Mouse (Mus musculus) splenic B cell, adult 2 months (primary cell): ENCODE measurements around the gene Wdr83.
"Not testable (repeated sequence)": the region's sequence is repeated elsewhere in the genome, so short reads cannot be mapped to it uniquely, and the experiment has no call there.

ENCODE experiments used
- DNase-seq: peaks from one replicate; pipeline ENCODE4 v3.0.0-alpha.2; 2011; ENCODE audit warnings: low read depth, low spot score
- H3K27me3 ChIP-seq: 2 replicates; pipeline ENCODE4 v1.6.1; 2012; ENCODE audit warnings: mild to moderate bottlenecking, low read length, moderate library complexity, mixed read lengths; ENCODE audit not compliant: control insufficient read depth, poor library complexity, insufficient read depth, severe bottlenecking
- H3K36me3 ChIP-seq: 2 replicates; pipeline ENCODE4 v1.6.1; 2012; ENCODE audit warnings: mild to moderate bottlenecking, low read length, moderate library complexity, mixed read lengths; ENCODE audit not compliant: control insufficient read depth, poor library complexity, insufficient read depth, severe bottlenecking

Wdr83 gene

GRCm38 (mm10) chr8:85081216-85081555 lies at the start of gene Wdr83:
TSS of gene Wdr83 (minus strand) at chr8:85081306.
- no peaks in the 10 kb centered on the region; the same call in 1 of the 2 replicates for H3K36me3 ChIP-seq
- peak; percentile 82 for DNase-seq

GRCm38 (mm10) chr8:85123691-85124090 lies 42.6 kb upstream of the Wdr83 start:
- Histone ChIP-seq H3K36me3 (no peaks in the 10 kb centered on the region), H3K27me3 (no peaks in the 10 kb centered on the region)
- DNase-seq = no peak

More at GRCm38 (mm10) chr8:85081216-85081555, at the start of gene Wdr83:
- no peaks in the 10 kb centered on the region for H3K27me3 ChIP-seq

DNA sequence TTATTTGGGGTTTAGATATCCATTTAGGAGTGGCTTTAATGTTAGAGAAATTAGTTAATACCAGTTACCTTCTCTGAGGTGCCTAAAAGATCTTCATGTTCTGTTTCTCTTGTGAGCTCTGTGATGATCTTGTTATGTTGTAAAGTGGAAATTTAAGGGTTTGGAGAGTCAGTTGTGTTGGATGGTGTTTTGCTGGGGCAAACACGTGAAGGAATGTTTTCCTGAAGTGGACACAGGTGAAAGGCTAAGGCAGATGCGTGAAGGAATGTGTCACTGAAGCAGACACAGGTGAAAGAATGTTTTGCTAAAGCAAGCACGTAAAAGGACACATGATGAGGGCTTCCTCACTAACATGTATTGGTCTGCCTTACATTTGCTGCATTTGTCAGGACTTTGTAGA lies 41.9 kb upstream of the Wdr83 start, which contains the start of gene Zfp791:
Gene Zfp791 (minus strand): TSS at position 101 of the 400 bp plus-strand sequence.
- no peaks in the 10 kb centered on the region for H3K36me3 ChIP-seq
- DNase-seq = no peak
- H3K27me3 ChIP-seq = no peaks in the 10 kb centered on the region

DNA sequence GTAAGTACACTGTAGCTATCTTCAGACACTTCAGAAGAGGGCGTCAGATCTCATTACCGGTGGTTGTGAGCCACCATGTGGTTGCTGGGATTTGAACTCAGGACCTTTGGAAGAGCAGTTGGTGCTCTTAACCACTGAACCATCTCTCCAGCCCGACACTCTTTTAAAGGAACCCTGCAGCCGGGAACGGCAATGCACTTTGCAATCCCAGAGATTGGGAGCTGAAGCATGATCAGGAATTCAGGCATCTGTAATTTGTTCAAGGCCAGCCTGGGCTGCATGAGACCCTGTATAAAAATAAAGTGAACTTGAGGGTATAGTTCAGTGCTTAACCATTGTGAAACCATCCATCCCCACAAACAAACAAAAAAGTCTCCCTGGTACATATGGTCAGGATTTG lies 39.1 kb upstream of the Wdr83 start:
- not testable (repeated sequence) for DNase-seq, H3K36me3 ChIP-seq

DNA sequence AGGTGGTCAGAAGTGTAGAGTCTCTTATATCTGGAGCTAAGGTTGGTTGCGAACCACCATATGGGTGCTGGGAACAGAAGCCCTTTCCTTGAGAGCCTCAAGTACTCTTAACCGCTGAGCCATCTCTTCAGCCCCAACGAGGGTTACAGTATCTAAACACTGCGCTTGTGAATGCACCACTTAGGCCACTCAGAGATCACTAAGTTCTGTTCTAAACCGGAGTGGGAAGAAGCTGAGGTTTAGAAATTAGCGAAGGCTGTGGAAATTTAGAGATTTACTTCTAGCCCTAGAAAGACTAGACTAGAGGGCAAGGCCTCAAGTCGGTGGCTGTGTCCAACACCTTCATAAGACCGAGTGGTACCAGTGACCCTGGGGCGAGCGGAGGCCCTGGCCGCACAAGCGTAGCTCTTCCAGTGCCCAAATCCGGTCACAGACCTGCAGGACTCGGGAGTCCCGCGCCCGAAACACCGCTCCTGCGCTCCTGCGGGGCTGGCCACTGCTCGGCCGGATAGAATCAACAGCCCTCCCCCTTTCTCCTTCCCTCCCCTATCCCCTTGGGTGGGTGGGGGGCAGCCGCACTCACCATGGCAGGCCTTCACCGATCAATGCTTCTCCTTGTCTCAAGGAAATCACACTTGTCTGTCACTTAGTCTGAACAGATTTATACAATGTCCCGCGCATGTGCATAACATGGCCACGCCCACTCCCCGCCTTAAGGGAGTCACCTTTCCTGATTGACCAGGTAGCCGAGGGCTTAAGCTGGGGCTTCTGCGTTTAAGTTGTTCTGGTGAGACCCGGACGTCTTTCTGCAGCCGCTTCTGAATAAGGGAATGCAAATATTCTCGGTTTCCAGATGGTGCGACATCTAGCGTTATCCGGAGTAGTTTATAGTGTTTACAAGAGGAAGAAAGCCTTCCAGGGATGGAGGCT lies 38.2 kb upstream of the Wdr83 start:
- DNase-seq = peak; percentile 59
- no peaks in the 10 kb centered on the region for H3K27me3 ChIP-seq
- H3K36me3 ChIP-seq = no peaks in the 10 kb centered on the region

More for the DNA sequence above, 39.1 kb upstream of the Wdr83 start:
- not testable (repeated sequence) for H3K27me3 ChIP-seq

DNA sequence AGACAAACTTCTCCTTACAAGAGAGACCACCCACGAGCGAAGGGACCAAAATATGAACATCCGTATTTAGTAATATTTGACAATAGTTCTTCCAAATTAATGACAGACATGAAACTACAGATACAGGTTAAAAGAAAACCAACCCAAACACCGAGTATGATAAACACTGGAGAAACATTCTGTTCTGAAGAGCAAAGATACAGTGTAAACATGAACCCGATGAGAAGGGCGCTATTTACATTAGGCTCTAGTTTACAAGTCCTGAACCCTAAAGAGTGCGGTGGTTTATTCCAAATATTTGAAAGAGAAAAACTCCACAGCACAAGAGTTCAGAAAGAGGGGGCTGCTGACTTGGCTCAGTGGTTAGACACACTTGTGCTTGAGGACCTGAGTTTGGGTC lies 35.9 kb upstream of the Wdr83 start:
- no peaks in the 10 kb centered on the region for H3K27me3 ChIP-seq
- DNase-seq = no peak
- no peaks in the 10 kb centered on the region for H3K36me3 ChIP-seq

DNA sequence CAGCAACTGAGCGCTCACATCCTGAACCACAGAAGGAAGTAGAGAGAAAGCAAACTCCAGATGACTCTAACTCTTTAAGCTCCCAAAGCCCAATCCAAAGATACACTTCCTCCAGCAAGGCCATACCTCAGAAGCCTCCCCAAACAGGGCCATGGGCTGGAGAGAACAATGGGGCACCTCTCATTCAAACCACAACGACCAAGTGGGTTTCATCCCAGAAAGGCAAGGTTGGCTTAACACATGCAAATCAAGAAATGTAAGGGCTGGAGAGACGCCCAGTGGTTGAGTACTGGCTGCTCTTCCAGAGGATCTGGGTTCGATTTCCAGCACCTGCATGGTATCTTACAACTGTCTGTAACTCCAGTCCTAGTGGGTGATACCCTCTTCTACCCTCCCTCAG lies 34.4 kb upstream of the Wdr83 start:
- DNase-seq = no peak
- no peaks in the 10 kb centered on the region for H3K27me3 ChIP-seq
- H3K36me3 ChIP-seq = no peaks in the 10 kb centered on the region

GRCm38 (mm10) chr8:85113241-85113640 lies 32.1 kb upstream of the Wdr83 start:
- Histone ChIP-seq H3K36me3 (no peaks in the 10 kb centered on the region), H3K27me3 (no peaks in the 10 kb centered on the region)
- no peak for DNase-seq

DNA sequence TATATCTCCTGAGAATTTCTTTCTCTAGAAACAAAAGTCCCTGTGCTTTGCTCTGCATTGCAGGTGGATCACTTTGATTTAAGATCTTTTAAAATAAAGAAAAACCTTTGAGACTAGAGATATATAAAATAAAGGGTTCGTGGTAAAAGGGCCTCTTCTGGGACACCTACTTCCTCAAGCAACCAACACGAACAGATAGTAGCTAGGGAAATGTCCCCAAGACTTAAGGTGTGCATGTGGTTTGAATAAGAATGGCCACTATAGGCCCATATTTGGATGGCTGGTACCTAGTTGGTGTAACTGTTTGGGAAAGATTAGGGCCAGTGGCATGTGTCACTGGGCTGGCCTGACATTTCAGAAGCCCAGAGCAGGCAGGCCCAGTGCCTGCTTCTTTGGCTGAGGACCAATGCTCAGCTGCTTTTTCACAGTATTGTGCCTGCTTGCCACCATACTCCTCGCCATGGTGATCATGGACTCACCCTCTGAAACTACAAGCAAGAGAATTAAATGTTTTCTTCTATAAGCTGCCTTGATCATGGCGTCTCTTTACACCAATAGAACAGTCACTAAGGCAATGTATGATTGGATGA lies 19.1 kb upstream of the Wdr83 start:
- Histone ChIP-seq H3K27me3 (no peaks in the 10 kb centered on the region), H3K36me3 (no peaks in the 10 kb centered on the region; the same call in 1 of the 2 replicates)
- DNase-seq = no peak

- Histone ChIP-seq H3K27me3 (no peaks in the 10 kb centered on the region), H3K36me3 (peaks cover 8% of the 10 kb centered on the region)
- no peak for DNase-seq
Measured at GRCm38 (mm10) chr8:85096850-85097249, 15.7 kb upstream of the Wdr83 start.

- Histone ChIP-seq H3K36me3 (peaks cover 8% of the 10 kb centered on the region), H3K27me3 (no peaks in the 10 kb centered on the region)
- DNase-seq = no peak
Measured at GRCm38 (mm10) chr8:85096196-85096595, 15.1 kb upstream of the Wdr83 start.

DNA sequence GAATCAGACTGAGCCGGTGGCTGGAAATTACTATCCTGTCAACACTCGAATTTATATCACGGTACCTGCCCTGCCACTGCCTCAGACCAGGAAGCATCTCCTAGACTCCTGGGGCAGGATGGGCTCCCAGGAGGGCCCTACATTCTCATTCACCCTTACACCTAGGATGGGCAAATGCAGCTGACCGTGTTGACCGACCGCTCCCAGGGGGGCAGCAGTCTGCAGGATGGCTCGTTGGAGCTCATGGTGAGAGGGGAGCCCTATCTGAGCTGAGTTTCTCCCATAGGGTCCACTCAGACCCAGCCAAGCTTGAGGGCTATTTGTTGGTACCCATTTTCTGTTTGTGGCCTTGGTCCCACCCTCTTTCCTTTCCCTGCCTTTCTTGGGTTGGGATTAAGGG lies 14.5 kb upstream of the Wdr83 start:
- DNase-seq = no peak
- Histone ChIP-seq H3K36me3 (peaks cover 10% of the 10 kb centered on the region), H3K27me3 (no peaks in the 10 kb centered on the region)

DNA sequence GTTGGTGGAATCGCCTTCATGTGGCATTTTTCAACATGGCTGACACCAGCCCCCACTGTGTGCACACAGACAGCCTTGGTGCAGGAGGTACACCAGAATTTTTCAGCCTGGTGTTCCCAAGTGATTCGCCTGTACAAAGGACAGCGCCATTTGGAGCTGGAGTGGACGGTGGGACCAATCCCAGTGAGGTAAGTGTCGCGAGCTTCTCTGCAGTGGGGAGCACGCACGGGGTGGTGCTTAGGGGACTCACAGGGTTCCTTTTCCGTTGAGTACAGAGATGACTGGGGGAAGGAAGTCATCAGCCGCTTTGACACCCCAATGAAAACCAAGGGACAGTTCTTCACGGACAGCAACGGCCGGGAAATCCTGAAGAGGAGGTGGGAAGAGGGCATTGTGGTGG lies 13.9 kb upstream of the Wdr83 start:
- H3K36me3 ChIP-seq = peaks cover 10% of the 10 kb centered on the region
- DNase-seq = no peak
- no peaks in the 10 kb centered on the region for H3K27me3 ChIP-seq

- peaks cover 11% of the 10 kb centered on the region for H3K36me3 ChIP-seq
- DNase-seq = no peak
- no peaks in the 10 kb centered on the region for H3K27me3 ChIP-seq
Measured at GRCm38 (mm10) chr8:85091526-85092090, 10.5 kb upstream of the Wdr83 start.

GRCm38 (mm10) chr8:85090856-85091255 lies 9.8 kb upstream of the Wdr83 start:
- H3K36me3 ChIP-seq = peaks cover 11% of the 10 kb centered on the region
- DNase-seq = no peak

More at GRCm38 (mm10) chr8:85090856-85091255, 9.8 kb upstream of the Wdr83 start:
- no peaks in the 10 kb centered on the region for H3K27me3 ChIP-seq
